Mouse (Mus musculus): ENCODE measurements around the gene Sv2a.

Gene Sv2a

GRCm38 (mm10) chr3:96180727-96181477, at the start of gene Sv2a:
Gene Sv2a, plus strand, starts transcription at chr3:96181151.
- peak; percentile 78 for DNase-seq (ENCODE audit: low spot score)

GRCm38 (mm10) chr3:96132478-96132877, 48.5 kb upstream of the Sv2a start:
- no peak for DNase-seq (ENCODE audit: low spot score)

- no peak for DNase-seq (ENCODE audit: low spot score)
Observed at GRCm38 (mm10) chr3:96133327-96133905, 47.5 kb upstream of the Sv2a start.

GRCm38 (mm10) chr3:96135011-96135410, 45.9 kb upstream of the Sv2a start:
- no peak for DNase-seq (ENCODE audit: low spot score)

- DNase-seq (ENCODE audit: low spot score) = no peak
Observed at GRCm38 (mm10) chr3:96147950-96148349, 33.0 kb upstream of the Sv2a start.

- no peak for DNase-seq (ENCODE audit: low spot score)
Observed at GRCm38 (mm10) chr3:96151836-96152235, 29.1 kb upstream of the Sv2a start.

GRCm38 (mm10) chr3:96152611-96153010, 28.3 kb upstream of the Sv2a start:
- DNase-seq (ENCODE audit: low spot score) = no peak

- DNase-seq (ENCODE audit: low spot score) = no peak
Observed at GRCm38 (mm10) chr3:96155501-96155900, 25.4 kb upstream of the Sv2a start.

GRCm38 (mm10) chr3:96159820-96160219, 21.1 kb upstream of the Sv2a start:
- DNase-seq (ENCODE audit: low spot score) = peak; percentile 21

GRCm38 (mm10) chr3:96160222-96160802, 20.6 kb upstream of the Sv2a start:
- peak; percentile 47 for DNase-seq (ENCODE audit: low spot score)

- DNase-seq (ENCODE audit: low spot score) = peak; percentile 52
Observed at GRCm38 (mm10) chr3:96160803-96161516, 20.0 kb upstream of the Sv2a start.

- DNase-seq (ENCODE audit: low spot score) = peak; percentile 29
Observed at GRCm38 (mm10) chr3:96161869-96162840, 18.8 kb upstream of the Sv2a start, which contains the start of gene Mtmr11. Gene Mtmr11, plus strand, starts transcription at chr3:96162004.

GRCm38 (mm10) chr3:96163040-96163439, 17.9 kb upstream of the Sv2a start:
- no peak for DNase-seq (ENCODE audit: low spot score)

GRCm38 (mm10) chr3:96168466-96169158, 12.3 kb upstream of the Sv2a start:
- DNase-seq (ENCODE audit: low spot score) = no peak

- DNase-seq (ENCODE audit: low spot score) = no peak
Observed at GRCm38 (mm10) chr3:96170276-96170675, 10.7 kb upstream of the Sv2a start.

GRCm38 (mm10) chr3:96170976-96171545, 9.9 kb upstream of the Sv2a start:
- DNase-seq (ENCODE audit: low spot score) = no peak

- DNase-seq (ENCODE audit: low spot score) = no peak
Observed at GRCm38 (mm10) chr3:96171583-96172196, 9.3 kb upstream of the Sv2a start.

GRCm38 (mm10) chr3:96172197-96173178, 8.5 kb upstream of the Sv2a start, which contains the start of gene Sf3b4:
Gene Sf3b4, plus strand, starts transcription at chr3:96172332.
- DNase-seq (ENCODE audit: low spot score) = peak; percentile 87

GRCm38 (mm10) chr3:96173185-96173584, 7.8 kb upstream of the Sv2a start:
- DNase-seq (ENCODE audit: low spot score) = no peak
